Mouse (Mus musculus): ENCODE data around the gene Gls2.

- TF ChIP-seq CTCF (IDR thresholded peaks at IDR 0.05; ENCODE audit: borderline replicate concordance, insufficient read depth, low read depth, low read length) (no peak), POLR2A (IDR thresholded peaks at IDR 0.05; ENCODE audit: borderline replicate concordance, insufficient read depth, low read length) (no peak)
Observed at GRCm38 (mm10) chr10:128244121-128244520, 49.9 kb downstream of the Gls2 start.
